Mouse (Mus musculus) erythroblast, adult 5-6 weeks (primary cell): ENCODE results near the gene Clip3. TPM values are rescaled to one million over a fixed set of nuclear protein-coding genes. Genes with fewer than 3 reads are reported as not detected.

Experiments
- total RNA-seq, 2 experiments: library from RNA; stranded (forward) in 1 of 2; stranded (reverse) in 1 of 2; fragments of 150-400 nt in 1 of 2; fragments of 200-764, 138-1000 nt in 1 of 2; gene quantifications; 2 replicates each; pipeline versions ENCODE4 v1.2.3 to v1.2.4; 2015 to 2017; ENCODE audit warnings: low replicate concordance in 2 of 2

Gene Clip3
- total RNA-seq, 2 experiments from 2014 or later, result not detected

Other genes starting within 250 kb of the Clip3 start
- not detected in 2 replicates for gene Zfp14, start 240.3 kb upstream of the Clip3 start, total RNA-seq (2015; ENCODE audit: low replicate concordance)
- gene Zfp14, start 240.3 kb upstream of the Clip3 start, total RNA-seq (2017; ENCODE audit: low replicate concordance), result 1.7 TPM in 1 of 2 replicates, not detected in the other
- gene Zfp82, start 218.8 kb upstream of the Clip3 start, total RNA-seq (2015; ENCODE audit: low replicate concordance), result not detected in 2 replicates
- gene Zfp82, start 218.8 kb upstream of the Clip3 start, total RNA-seq (2017; ENCODE audit: low replicate concordance), result 0.84 TPM in 1 of 2 replicates, not detected in the other
- not detected in 2 replicates for gene Gm26920, start 201.3 kb upstream of the Clip3 start, total RNA-seq (2015; ENCODE audit: low replicate concordance)
- gene Gm26920, start 201.3 kb upstream of the Clip3 start, total RNA-seq (2017; ENCODE audit: low replicate concordance), result not detected in 2 replicates
- gene Zfp566, start 201.2 kb upstream of the Clip3 start, total RNA-seq (2015; ENCODE audit: low replicate concordance), result 0.38 and 2.1 TPM in 2 replicates
- 0.34 TPM in 1 of 2 replicates, not detected in the other for gene Zfp566, start 201.2 kb upstream of the Clip3 start, total RNA-seq (2017; ENCODE audit: low replicate concordance)
- gene Zfp260, start 197.0 kb upstream of the Clip3 start, total RNA-seq (2015; ENCODE audit: low replicate concordance), result 12.7 and 14.6 TPM in 2 replicates
- 4.5 and 10.7 TPM in 2 replicates for gene Zfp260, start 197.0 kb upstream of the Clip3 start, total RNA-seq (2017; ENCODE audit: low replicate concordance)
- 0.63 and 1.2 TPM in 2 replicates for gene Zfp382, start 169.8 kb upstream of the Clip3 start, total RNA-seq (2015; ENCODE audit: low replicate concordance)
- gene Zfp382, start 169.8 kb upstream of the Clip3 start, total RNA-seq (2017; ENCODE audit: low replicate concordance), result 1.3 and 3.3 TPM in 2 replicates
- gene Zfp146, start 122.0 kb upstream of the Clip3 start, total RNA-seq (2015; ENCODE audit: low replicate concordance), result 21.5 and 34.4 TPM in 2 replicates
- gene Zfp146, start 122.0 kb upstream of the Clip3 start, total RNA-seq (2017; ENCODE audit: low replicate concordance), result 30.3 and 56.9 TPM in 2 replicates
- gene Cox7a1, start 107.6 kb upstream of the Clip3 start, total RNA-seq (2015; ENCODE audit: low replicate concordance), result not detected in 2 replicates
- gene Cox7a1, start 107.6 kb upstream of the Clip3 start, total RNA-seq (2017; ENCODE audit: low replicate concordance), result not detected in 2 replicates
- gene Capns1, start 92.9 kb upstream of the Clip3 start, total RNA-seq (2015; ENCODE audit: low replicate concordance), result 121 and 178 TPM in 2 replicates
- 60.6 and 91.3 TPM in 2 replicates for gene Capns1, start 92.9 kb upstream of the Clip3 start, total RNA-seq (2017; ENCODE audit: low replicate concordance)
- 9.8 and 22.1 TPM in 2 replicates for gene Polr2i, start 59.8 kb upstream of the Clip3 start, total RNA-seq (2015; ENCODE audit: low replicate concordance)
- 11.0 and 12.6 TPM in 2 replicates for gene Polr2i, start 59.8 kb upstream of the Clip3 start, total RNA-seq (2017; ENCODE audit: low replicate concordance)
- 36.4 and 38.6 TPM in 2 replicates for gene Tbcb, start 59.5 kb upstream of the Clip3 start, total RNA-seq (2015; ENCODE audit: low replicate concordance)
- gene Tbcb, start 59.5 kb upstream of the Clip3 start, total RNA-seq (2017; ENCODE audit: low replicate concordance), result 6.3 and 11.7 TPM in 2 replicates
- not detected in 2 replicates for gene Ovol3, start 56.0 kb upstream of the Clip3 start, total RNA-seq (2015; ENCODE audit: low replicate concordance)
- not detected in 2 replicates for gene Ovol3, start 56.0 kb upstream of the Clip3 start, total RNA-seq (2017; ENCODE audit: low replicate concordance)
- not detected in 2 replicates for gene Thap8, start 11.6 kb upstream of the Clip3 start, total RNA-seq (2015; ENCODE audit: low replicate concordance)
- not detected in 2 replicates for gene Thap8, start 11.6 kb upstream of the Clip3 start, total RNA-seq (2017; ENCODE audit: low replicate concordance)
- 6.9 and 22.5 TPM in 2 replicates for gene Wdr62, start 11.3 kb upstream of the Clip3 start, total RNA-seq (2015; ENCODE audit: low replicate concordance)
- 4.9 and 11.7 TPM in 2 replicates for gene Wdr62, start 11.3 kb upstream of the Clip3 start, total RNA-seq (2017; ENCODE audit: low replicate concordance)
- gene Alkbh6, start 17.0 kb downstream of the Clip3 start, total RNA-seq (2015; ENCODE audit: low replicate concordance), result 0.96 and 3.3 TPM in 2 replicates
- gene Alkbh6, start 17.0 kb downstream of the Clip3 start, total RNA-seq (2017; ENCODE audit: low replicate concordance), result 2.0 and 5.4 TPM in 2 replicates
- not detected in 2 replicates for gene Syne4, start 23.1 kb downstream of the Clip3 start, total RNA-seq (2015; ENCODE audit: low replicate concordance)
- not detected in 2 replicates for gene Syne4, start 23.1 kb downstream of the Clip3 start, total RNA-seq (2017; ENCODE audit: low replicate concordance)
- not detected in 2 replicates for gene E130208F15Rik, start 30.0 kb downstream of the Clip3 start, total RNA-seq (2015; ENCODE audit: low replicate concordance)
- gene E130208F15Rik, start 30.0 kb downstream of the Clip3 start, total RNA-seq (2017; ENCODE audit: low replicate concordance), result 1.5 TPM in 1 of 2 replicates, not detected in the other
- gene Sdhaf1, start 32.2 kb downstream of the Clip3 start, total RNA-seq (2015; ENCODE audit: low replicate concordance), result 0.84 TPM in 1 of 2 replicates, not detected in the other
- gene Sdhaf1, start 32.2 kb downstream of the Clip3 start, total RNA-seq (2017; ENCODE audit: low replicate concordance), result 0.77 and 2.8 TPM in 2 replicates
- gene Lrfn3, start 71.0 kb downstream of the Clip3 start, total RNA-seq (2015; ENCODE audit: low replicate concordance), result not detected in 2 replicates
- not detected in 2 replicates for gene Lrfn3, start 71.0 kb downstream of the Clip3 start, total RNA-seq (2017; ENCODE audit: low replicate concordance)
- 315 and 361 TPM in 2 replicates for gene Tyrobp, start 122.0 kb downstream of the Clip3 start, total RNA-seq (2015; ENCODE audit: low replicate concordance)
- gene Tyrobp, start 122.0 kb downstream of the Clip3 start, total RNA-seq (2017; ENCODE audit: low replicate concordance), result 122 and 140 TPM in 2 replicates
- 14.2 and 29.0 TPM in 2 replicates for gene Hcst, start 128.1 kb downstream of the Clip3 start, total RNA-seq (2015; ENCODE audit: low replicate concordance)
- 2.6 and 13.9 TPM in 2 replicates for gene Hcst, start 128.1 kb downstream of the Clip3 start, total RNA-seq (2017; ENCODE audit: low replicate concordance)
- 2.1 and 5.0 TPM in 2 replicates for gene Nfkbid, start 130.0 kb downstream of the Clip3 start, total RNA-seq (2015; ENCODE audit: low replicate concordance)
- gene Nfkbid, start 130.0 kb downstream of the Clip3 start, total RNA-seq (2017; ENCODE audit: low replicate concordance), result 0.14 and 3.6 TPM in 2 replicates
- not detected in 2 replicates for gene Aplp1, start 153.8 kb downstream of the Clip3 start, total RNA-seq (2015; ENCODE audit: low replicate concordance)
- not detected in 2 replicates for gene Aplp1, start 153.8 kb downstream of the Clip3 start, total RNA-seq (2017; ENCODE audit: low replicate concordance)
- gene Kirrel2, start 166.0 kb downstream of the Clip3 start, total RNA-seq (2015; ENCODE audit: low replicate concordance), result not detected in 2 replicates
- not detected in 2 replicates for gene Kirrel2, start 166.0 kb downstream of the Clip3 start, total RNA-seq (2017; ENCODE audit: low replicate concordance)
- not detected in 2 replicates for gene Nphs1, start 166.6 kb downstream of the Clip3 start, total RNA-seq (2015; ENCODE audit: low replicate concordance)
- not detected in 2 replicates for gene Nphs1, start 166.6 kb downstream of the Clip3 start, total RNA-seq (2017; ENCODE audit: low replicate concordance)
- gene Prodh2, start 201.9 kb downstream of the Clip3 start, total RNA-seq (2015; ENCODE audit: low replicate concordance), result not detected in 2 replicates
- gene Prodh2, start 201.9 kb downstream of the Clip3 start, total RNA-seq (2017; ENCODE audit: low replicate concordance), result not detected in 2 replicates
- gene Arhgap33, start 243.3 kb downstream of the Clip3 start, total RNA-seq (2015; ENCODE audit: low replicate concordance), result 5.0 and 6.7 TPM in 2 replicates
- gene Arhgap33, start 243.3 kb downstream of the Clip3 start, total RNA-seq (2017; ENCODE audit: low replicate concordance), result 9.5 and 9.6 TPM in 2 replicates